Mouse (Mus musculus): ENCODE measurements around the gene Lrch1. TPM values are rescaled to one million over a fixed set of nuclear protein-coding genes. Genes with fewer than 3 reads are reported as not detected.

Lrch1 gene
- polyA plus RNA-seq, 1 experiment from 2014 or later: 20.8 TPM

DNA sequence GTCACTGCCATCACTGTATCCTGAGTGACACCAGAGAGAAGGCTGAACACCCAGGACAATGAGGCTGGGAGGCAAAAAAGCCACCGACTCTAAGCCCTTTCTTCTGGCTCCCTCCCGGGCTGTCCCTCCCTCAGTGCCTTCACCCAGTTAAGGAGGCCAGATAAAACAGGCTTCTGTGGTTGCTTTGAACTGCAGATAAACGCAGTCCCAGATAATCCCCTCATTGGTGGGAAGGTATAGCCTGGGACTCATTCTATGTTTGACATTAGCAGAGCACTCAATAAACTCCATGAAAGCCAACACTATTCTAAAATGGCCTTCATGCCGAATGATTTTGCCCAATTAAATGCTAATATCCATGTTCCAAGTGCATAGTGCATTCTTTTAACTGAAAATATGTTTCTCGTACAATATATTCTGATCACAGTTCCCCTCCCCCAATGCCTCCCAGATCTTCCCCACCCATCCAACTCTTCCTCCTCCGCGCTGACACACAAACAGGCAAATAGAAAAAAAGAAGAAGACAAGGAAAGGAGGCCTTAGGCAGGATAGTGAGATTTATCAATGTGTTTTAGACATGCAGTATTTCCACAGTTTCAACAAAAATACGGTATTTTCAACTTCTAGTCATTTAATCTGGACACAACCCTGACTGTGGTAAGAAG lies 46.8 kb downstream of the Lrch1 start:
- no peak; the same call in 1 of the 2 replicates for ATAC-seq (replicated peaks; ENCODE audit: low FRiP score)
- Histone ChIP-seq H3K27ac (no peak overlapping the region), H3K9me3 (replicated peaks) (no peaks in the 10 kb centered on the region), H3K4me2 (no peak overlapping the region), H3K4me1 (peaks cover 21% of the 10 kb centered on the region; the same call in 1 of the 2 replicates), H3K9ac (no peak overlapping the region), H3K4me3 (replicated peaks) (no peak overlapping the region), H3K36me3 (no peaks in the 10 kb centered on the region), H3K27me3 (no peaks in the 10 kb centered on the region)
- WGBS: 80% methylated on average over 8 of the region's 8 CpGs

DNA sequence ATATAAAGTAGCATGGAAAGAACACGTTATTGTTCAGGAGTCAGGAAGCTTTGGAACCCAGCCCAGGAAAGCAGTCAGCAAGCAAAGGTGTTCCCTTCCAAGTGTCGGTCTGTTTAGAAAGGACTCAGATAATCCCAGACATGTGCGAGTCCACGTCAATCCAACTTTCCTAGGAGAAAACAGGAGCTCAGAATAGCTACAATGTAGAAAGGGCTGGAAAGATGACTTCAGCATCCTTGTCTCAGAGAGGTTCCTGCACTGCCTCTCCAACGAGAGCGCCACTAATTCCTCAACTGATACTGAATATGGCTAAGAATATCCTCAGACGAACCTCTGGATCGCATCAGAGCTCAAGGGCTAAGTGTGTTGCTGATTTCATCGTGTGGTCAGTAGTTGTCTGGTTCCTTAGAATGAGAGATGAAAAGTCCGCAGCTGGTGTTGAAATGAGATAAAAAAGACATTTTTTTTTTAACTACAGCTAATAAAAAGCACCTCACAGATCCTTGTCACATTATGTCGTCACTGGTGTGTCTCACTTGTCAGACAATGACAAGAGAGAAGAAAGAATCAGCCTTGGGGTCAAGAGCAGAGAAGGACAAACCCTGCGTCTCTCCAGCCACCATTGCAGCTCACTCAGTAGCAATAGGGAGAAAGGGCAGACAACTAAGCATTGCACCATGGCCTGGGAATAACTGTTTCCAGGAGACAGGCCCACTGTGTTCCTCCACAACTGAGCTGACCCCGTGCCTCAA lies 47.5 kb downstream of the Lrch1 start:
- no peak for ATAC-seq (replicated peaks; ENCODE audit: low FRiP score)
- Histone ChIP-seq H3K27me3 (no peaks in the 10 kb centered on the region), H3K4me1 (peaks cover 21% of the 10 kb centered on the region; the same call in 1 of the 2 replicates), H3K4me3 (replicated peaks) (no peak overlapping the region), H3K9me3 (replicated peaks) (no peaks in the 10 kb centered on the region), H3K9ac (no peak overlapping the region), H3K27ac (no peak overlapping the region), H3K36me3 (no peaks in the 10 kb centered on the region), H3K4me2 (no peak overlapping the region)
- WGBS: 72% methylated on average over 13 of the region's 13 CpGs

DNA sequence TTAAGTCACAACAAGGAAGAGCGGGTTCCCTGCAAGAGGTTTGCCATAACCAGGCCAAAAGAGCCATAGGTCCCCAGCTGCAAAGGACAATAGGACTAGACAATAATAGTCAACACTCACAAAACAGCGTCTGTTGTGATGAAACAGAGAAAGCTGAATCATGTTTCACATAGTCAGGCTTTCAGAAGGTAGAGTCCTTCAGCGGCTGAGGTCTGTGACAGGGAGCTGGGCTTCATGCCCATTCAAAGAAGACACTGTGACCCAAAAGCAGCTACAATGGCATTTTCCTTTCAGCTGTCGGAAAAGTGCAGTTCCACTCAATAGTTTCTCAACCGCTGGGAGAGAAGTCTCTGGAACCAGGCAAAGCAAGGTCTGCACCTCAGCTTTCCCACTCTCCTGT lies 48.7 kb downstream of the Lrch1 start:
- H3K4me1 ChIP-seq: peaks cover 21% of the 10 kb centered on the region; the same call in 1 of the 2 replicates
- H3K9me3 ChIP-seq (replicated peaks): no peaks in the 10 kb centered on the region
- H3K9ac ChIP-seq: no peak overlapping the region
- H3K4me3 ChIP-seq (replicated peaks): no peak overlapping the region
- no peak overlapping the region for H3K27ac ChIP-seq
- WGBS: 86% methylated on average over 5 of the region's 5 CpGs
- no peaks in the 10 kb centered on the region for H3K27me3 ChIP-seq
- H3K4me2 ChIP-seq: no peak overlapping the region
- no peak for ATAC-seq (replicated peaks; ENCODE audit: low FRiP score)
- no peaks in the 10 kb centered on the region for H3K36me3 ChIP-seq

DNA sequence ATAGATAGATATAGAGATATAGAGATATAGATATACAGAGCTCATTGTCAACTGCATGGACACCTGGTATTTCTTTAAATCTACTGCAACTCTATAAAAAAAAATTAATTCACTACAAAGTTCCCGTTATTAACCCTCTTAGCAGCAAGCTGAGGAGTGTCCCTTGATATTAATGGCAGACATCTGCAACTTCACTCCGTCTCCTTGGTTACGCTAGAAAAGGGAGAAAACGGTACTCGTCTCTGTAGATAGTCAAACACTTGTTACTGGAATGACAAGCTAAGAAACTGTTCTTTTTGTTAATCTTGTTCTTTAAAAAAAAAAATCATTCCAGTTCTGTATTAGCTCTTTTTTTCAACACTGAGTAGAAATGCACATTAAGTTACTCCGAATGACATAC lies 54.0 kb downstream of the Lrch1 start:
- WGBS: 78% methylated on average over 6 of the region's 6 CpGs
- 0 out of 2 replicates have a peak, but pooled peaks cover 4% of the 10 kb centered on the region for H3K4me1 ChIP-seq
- no peak for ATAC-seq (replicated peaks; ENCODE audit: low FRiP score)
- H3K9me3 ChIP-seq (replicated peaks): no peaks in the 10 kb centered on the region
- no peak overlapping the region for H3K9ac ChIP-seq
- H3K4me2 ChIP-seq: no peak overlapping the region
- no peaks in the 10 kb centered on the region for H3K27me3 ChIP-seq
- H3K27ac ChIP-seq: no peak overlapping the region
- H3K4me3 ChIP-seq (replicated peaks): no peak overlapping the region
- H3K36me3 ChIP-seq: no peaks in the 10 kb centered on the region

DNA sequence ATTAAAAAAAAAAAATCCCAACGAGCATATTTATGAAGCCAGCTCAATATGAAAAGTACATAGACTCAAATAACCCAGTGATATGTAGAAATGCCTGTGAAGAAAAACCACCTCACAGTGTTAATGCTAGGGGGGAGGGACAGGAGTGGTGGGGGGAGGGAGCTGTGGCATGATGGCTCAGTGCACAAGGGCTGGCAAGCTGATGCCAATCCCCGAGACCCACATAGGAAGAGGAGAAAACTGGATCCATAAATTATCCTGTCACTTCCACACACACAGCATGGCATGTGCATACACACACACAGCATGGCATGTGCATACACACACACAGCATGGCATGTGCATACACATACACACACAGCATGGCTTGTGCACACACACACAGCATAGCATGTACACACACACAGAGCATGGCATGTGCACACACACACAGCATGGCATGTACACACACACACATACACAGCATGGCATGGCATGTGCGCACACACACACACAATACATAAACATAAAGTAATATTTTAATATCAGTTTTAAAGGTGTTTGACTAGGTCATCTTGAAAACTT lies 54.5 kb downstream of the Lrch1 start:
- Histone ChIP-seq H3K4me3 (replicated peaks) (no peak overlapping the region), H3K4me1 (0 out of 2 replicates have a peak, but pooled peaks cover 4% of the 10 kb centered on the region), H3K27me3 (no peaks in the 10 kb centered on the region), H3K36me3 (no peaks in the 10 kb centered on the region), H3K9me3 (replicated peaks) (no peaks in the 10 kb centered on the region), H3K4me2 (no peak overlapping the region), H3K9ac (no peak overlapping the region), H3K27ac (no peak overlapping the region)
- ATAC-seq (replicated peaks; ENCODE audit: low FRiP score): no peak
- WGBS: 78% methylated on average over 3 of the region's 3 CpGs

DNA sequence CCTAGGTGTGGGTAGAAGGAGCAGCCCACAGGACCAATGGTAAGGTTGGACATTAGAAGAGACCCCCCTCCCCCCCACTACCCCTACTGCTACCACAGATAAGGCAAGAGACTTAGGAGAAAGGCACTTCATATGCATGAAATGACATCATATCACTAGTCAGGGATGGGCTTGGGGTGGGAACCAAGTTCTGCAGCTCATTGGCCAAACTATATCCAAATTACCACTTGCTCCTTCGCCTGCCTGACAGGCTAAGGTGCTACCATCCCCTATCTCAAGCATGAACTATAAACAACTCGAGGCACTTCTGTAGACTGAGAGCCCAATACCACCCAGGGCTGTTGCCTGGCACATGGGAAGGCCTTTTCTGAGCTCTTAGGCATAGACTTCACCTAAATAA lies 58.4 kb downstream of the Lrch1 start:
- H3K36me3 ChIP-seq: no peaks in the 10 kb centered on the region
- H3K4me1 ChIP-seq: peaks cover 33% of the 10 kb centered on the region
- no peaks in the 10 kb centered on the region for H3K9me3 ChIP-seq (replicated peaks)
- no peak overlapping the region for H3K27ac ChIP-seq
- H3K4me2 ChIP-seq: no peak overlapping the region
- no peak for ATAC-seq (replicated peaks; ENCODE audit: low FRiP score)
- H3K9ac ChIP-seq: no peak overlapping the region
- 90% methylated on average over 2 of the region's 2 CpGs for WGBS
- H3K27me3 ChIP-seq: no peaks in the 10 kb centered on the region
- H3K4me3 ChIP-seq (replicated peaks): no peak overlapping the region

DNA sequence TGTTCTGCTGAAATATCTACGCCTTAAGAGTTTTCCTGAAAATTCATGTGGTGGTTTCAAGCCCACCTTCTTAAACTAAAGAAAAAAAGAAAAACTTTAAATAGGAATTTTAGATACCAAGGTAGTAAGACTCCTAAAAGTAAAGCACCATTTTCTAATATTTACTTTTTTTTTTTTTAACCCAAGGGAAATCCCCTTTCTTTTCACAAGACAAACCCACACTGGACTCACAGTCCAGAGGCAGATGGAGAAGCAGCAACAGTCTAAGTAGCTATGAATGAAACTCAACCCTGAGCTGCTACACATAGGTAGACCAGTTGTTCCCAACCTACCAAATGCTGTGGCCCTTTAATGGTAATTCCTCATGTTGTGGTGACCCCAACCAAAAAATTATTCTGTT lies 59.6 kb downstream of the Lrch1 start:
- Histone ChIP-seq H3K4me1 (peaks cover 42% of the 10 kb centered on the region), H3K4me2 (no peak overlapping the region), H3K9me3 (replicated peaks) (no peaks in the 10 kb centered on the region), H3K27me3 (no peaks in the 10 kb centered on the region), H3K27ac (no peak overlapping the region), H3K36me3 (no peaks in the 10 kb centered on the region), H3K4me3 (replicated peaks) (no peak overlapping the region), H3K9ac (no peak overlapping the region)
- ATAC-seq (replicated peaks; ENCODE audit: low FRiP score): no peak
- 97% methylated on average over 1 of the region's 1 CpGs for WGBS

DNA sequence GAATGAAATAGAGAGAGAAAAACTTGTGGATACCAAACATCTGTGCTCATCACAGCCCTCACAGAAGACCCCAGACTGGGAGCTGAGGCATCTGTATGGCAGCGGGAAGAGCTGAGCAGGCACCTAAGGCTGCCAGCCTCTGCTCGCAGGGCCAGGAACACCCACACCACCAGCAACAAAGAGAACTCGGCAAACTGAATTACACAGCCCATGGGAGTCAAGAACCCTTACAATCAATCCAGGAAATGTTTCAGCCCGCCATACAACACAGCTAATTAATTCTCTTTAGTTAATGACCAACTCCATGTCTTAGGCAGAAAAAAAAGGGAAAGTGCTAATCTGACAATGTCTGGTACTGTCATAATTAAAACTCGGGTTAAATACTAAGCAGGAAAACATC lies 61.2 kb downstream of the Lrch1 start:
- no peaks in the 10 kb centered on the region for H3K36me3 ChIP-seq
- peaks cover 58% of the 10 kb centered on the region for H3K4me1 ChIP-seq
- no peaks in the 10 kb centered on the region for H3K27me3 ChIP-seq
- H3K9me3 ChIP-seq (replicated peaks): no peaks in the 10 kb centered on the region
- WGBS: 53% methylated on average over 5 of the region's 5 CpGs
- no peak overlapping the region for H3K4me3 ChIP-seq (replicated peaks)
- peak overlapping the region; percentile 54; the same call in 1 of the 2 replicates for H3K27ac ChIP-seq
- H3K9ac ChIP-seq: no peak overlapping the region
- ATAC-seq (replicated peaks; ENCODE audit: low FRiP score): no peak
- no peak overlapping the region for H3K4me2 ChIP-seq

DNA sequence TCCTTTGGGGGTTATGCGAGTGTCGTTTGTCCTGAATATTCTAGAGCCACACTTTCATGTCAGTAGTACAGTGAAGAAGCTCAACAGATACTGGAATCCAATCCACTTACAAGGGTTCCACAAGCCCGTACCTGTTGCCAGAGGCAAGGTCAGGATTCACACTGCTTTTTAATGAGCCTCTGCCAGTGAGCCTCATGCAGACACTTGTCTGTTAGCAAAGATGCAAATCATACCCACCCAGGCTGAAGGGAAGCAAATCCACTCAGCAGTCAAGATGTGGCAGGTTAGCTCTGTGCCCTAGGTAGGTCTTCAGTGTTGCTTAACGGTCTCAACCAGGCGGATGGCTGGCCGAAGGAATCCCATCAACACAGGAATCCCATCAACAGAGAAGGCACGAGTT lies 62.8 kb downstream of the Lrch1 start:
- H3K4me1 ChIP-seq: peaks cover 61% of the 10 kb centered on the region
- no peaks in the 10 kb centered on the region for H3K9me3 ChIP-seq (replicated peaks)
- H3K36me3 ChIP-seq: no peaks in the 10 kb centered on the region
- H3K4me3 ChIP-seq (replicated peaks): no peak overlapping the region
- H3K27me3 ChIP-seq: no peaks in the 10 kb centered on the region
- no peak for ATAC-seq (replicated peaks; ENCODE audit: low FRiP score)
- no peak overlapping the region for H3K4me2 ChIP-seq
- WGBS: 78% methylated on average over 7 of the region's 7 CpGs
- no peak overlapping the region for H3K9ac ChIP-seq
- H3K27ac ChIP-seq: no peak overlapping the region

DNA sequence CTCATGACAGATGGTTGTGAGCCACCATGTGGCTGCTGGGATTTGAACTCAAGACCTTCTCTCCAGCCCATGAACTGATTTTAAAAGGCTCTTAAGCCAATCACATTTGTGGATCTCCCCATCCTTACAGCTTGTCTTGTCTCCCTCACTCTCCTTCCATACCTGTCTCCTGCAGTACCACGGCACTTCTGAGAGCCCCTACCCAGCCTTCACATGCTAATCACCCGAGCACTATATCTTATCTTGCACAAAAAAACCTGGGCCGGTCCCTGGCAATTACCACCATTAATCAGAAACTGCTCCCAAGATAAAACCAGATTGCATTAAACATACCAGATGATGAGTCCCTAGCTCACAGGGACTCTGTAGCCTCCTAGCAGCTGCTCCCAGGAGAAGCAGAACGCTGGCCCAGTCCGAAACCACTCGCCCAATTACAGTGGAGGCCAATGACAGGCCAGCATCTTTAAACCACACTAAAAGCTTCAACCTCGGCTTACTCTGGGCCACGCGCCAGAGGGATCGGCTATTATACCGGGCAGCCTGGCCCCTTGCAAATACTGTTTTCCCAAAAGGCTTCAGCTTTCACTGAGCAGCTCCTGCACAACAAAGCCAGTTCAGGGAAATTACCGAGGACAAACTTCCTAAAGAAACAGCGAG lies 63.5 kb downstream of the Lrch1 start:
- no peaks in the 10 kb centered on the region for H3K9me3 ChIP-seq (replicated peaks)
- H3K27ac ChIP-seq: peak overlapping the region; percentile 71
- H3K9ac ChIP-seq: no peak overlapping the region
- no peaks in the 10 kb centered on the region for H3K27me3 ChIP-seq
- 22% methylated on average over 13 of the region's 13 CpGs for WGBS
- H3K4me3 ChIP-seq (replicated peaks): no peak overlapping the region
- 0 out of 2 replicates have a peak overlapping the region, but pooled peaks have one; percentile 25 for H3K4me2 ChIP-seq
- H3K4me1 ChIP-seq: peaks cover 65% of the 10 kb centered on the region
- ATAC-seq (replicated peaks; ENCODE audit: low FRiP score): no peak; the same call in 1 of the 2 replicates
- no peaks in the 10 kb centered on the region for H3K36me3 ChIP-seq

DNA sequence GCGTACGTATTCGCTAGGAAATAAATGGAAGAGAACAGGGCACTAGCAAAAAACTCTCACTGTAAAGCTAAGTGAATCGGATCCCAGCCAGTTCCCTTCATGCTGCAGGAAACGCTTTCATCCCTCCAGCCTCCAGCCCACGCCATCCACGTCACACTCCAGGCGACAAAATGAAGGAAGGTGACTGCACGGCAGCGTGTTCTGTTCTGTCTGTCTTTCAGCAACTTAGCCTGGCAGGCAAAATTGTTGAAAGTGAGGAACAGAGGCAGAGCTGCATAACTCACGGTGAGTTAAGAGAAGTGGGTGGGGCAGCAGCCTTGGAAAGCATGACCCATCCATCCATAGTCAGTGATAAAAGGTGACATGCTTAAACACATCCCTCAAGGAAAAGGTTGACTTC lies 64.5 kb downstream of the Lrch1 start:
- whole genome bisulfite sequencing: 33% methylated on average over 11 of the region's 11 CpGs
- Histone ChIP-seq H3K4me3 (replicated peaks) (no peak overlapping the region), H3K4me2 (peak overlapping the region; percentile 38), H3K36me3 (no peaks in the 10 kb centered on the region), H3K9ac (no peak overlapping the region), H3K9me3 (replicated peaks) (no peaks in the 10 kb centered on the region), H3K4me1 (peaks cover 72% of the 10 kb centered on the region), H3K27ac (peak overlapping the region; percentile 63), H3K27me3 (no peaks in the 10 kb centered on the region)
- ATAC-seq (replicated peaks; ENCODE audit: low FRiP score): no peak

DNA sequence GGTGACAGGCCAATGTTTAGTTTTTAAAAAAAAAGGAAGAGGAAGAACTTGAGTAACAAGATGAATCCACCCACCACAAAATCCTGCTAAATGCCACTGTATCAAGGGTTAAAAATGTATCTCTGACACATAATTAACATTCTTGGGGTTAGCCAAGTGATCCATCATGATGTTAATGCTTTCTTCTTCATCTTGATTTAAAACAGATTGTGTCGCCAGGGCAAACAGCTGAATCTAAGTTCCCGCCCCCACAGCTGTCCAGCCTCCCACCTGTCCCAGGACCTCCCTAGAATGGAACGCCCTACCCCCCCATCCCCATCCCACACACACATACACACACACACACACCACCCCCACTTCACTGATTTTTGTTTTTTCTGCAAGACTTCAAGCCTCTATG lies 64.9 kb downstream of the Lrch1 start:
- no peaks in the 10 kb centered on the region for H3K9me3 ChIP-seq (replicated peaks)
- ATAC-seq (replicated peaks; ENCODE audit: low FRiP score): peak; percentile 61; the same call in 1 of the 2 replicates
- 14% methylated on average over 3 of the region's 3 CpGs for WGBS

More for the DNA sequence above, 64.9 kb downstream of the Lrch1 start:
- Histone ChIP-seq H3K4me1 (peaks cover 76% of the 10 kb centered on the region), H3K4me2 (peak overlapping the region; percentile 38), H3K27ac (peak overlapping the region; percentile 63), H3K9ac (no peak overlapping the region), H3K4me3 (replicated peaks) (no peak overlapping the region), H3K27me3 (no peaks in the 10 kb centered on the region), H3K36me3 (no peaks in the 10 kb centered on the region)
